Mouse (Mus musculus): ENCODE data around the gene Pdhx. TPM values are rescaled to one million over a fixed set of nuclear protein-coding genes. Genes with fewer than 3 reads are reported as not detected.

Pdhx gene
- total RNA-seq, 2 experiments from 2014 or later = 64.6 to 75.5 TPM

DNA sequence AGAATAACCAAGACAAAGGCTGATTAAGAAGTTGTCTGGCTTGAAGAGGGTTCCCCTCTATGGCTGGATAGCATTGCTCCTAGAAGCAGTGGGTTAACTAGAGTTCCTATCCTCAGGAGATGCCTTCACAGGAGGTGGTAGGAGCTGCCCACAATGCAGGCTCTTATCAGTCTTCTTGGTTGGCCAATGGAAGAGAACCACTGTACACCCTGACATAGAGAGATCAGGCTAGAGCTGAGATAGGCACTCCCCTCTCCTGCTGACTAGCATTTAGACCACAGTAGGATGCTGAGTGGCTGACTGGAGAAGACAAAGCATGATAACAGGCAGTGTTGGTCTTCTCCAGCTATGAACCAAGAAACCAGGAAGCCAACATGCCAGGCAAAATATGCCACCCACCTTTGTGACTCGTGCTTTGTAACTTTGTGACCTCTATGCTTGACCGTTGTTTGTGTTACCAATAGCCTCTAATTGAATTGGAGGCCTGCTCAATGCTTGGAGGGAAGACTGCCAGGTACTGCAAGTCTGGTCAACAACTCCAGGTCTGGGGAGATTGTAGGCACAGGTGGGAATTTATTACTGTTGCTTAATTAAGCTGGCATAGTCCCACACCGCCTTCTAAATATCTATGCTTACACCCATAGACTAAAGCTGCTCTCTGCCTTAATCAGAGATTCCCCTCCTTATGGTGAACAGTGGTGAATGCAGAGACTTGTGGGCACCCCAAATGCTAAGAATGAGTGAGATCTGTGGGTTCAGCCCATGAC is 79.3 kb downstream of the Pdhx start:
- no peak for DNase-seq (ENCODE audit: low spot score in 2 of 2)

DNA sequence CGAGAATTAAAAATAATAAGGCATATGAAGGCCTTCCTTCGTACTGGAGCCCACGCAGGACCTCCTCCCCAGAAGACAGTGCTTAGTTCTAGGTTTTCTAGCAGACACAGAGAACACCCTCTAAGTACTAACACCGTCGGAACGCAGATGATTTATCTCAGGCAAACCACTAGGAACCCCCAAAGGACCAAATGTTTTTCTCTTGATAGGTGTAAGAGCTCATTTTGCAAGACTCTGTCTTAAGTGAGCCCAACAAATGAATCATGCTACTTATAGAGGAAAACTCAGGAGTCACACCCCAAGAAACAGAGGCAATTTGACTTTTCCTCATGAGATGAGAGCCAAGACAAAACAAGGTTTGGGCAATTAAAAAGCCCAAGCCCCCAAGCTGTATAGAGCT is 80.9 kb downstream of the Pdhx start:
- DNase-seq (ENCODE audit: low spot score in 2 of 2) = no peak

DNA sequence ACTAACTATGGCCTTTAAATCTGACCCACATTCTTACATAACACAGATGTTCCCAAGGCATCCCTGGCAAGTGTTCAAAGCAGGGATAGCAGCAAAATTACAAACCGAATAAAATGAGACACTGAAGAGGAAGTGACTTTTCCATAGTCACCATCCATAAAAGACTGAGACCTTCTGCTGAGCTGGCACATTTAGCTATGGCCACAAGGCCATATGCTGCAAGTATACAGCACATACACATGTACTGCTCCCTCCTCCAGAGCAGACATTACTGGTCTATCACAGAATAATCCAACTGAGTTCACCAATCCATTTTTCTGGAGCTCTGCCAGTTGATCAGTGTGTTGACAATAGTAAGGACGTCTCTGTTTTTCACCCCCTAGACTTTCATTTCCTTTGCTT is 83.0 kb downstream of the Pdhx start:
- no peak for DNase-seq (ENCODE audit: low spot score in 2 of 2)

DNA sequence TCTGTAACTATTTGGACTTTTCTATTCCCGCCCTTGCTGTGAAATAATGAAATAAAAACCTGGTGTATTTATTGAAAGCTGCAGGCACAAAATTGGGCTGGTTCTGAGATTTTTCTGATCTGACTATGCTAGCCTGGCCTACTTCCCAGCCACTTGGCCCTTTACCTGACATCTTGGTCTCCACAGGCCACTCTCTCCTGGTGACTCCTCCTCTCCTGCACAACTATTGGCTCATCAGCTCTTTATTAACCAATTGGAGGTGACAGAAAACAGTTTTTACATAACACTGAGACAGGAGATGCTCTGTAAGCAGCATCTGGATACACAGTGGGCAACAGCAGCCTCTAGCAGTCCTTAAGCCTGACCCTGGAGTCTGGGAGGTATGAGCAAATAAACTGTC is 83.9 kb downstream of the Pdhx start:
- no peak for DNase-seq (ENCODE audit: low spot score in 2 of 2)

DNA sequence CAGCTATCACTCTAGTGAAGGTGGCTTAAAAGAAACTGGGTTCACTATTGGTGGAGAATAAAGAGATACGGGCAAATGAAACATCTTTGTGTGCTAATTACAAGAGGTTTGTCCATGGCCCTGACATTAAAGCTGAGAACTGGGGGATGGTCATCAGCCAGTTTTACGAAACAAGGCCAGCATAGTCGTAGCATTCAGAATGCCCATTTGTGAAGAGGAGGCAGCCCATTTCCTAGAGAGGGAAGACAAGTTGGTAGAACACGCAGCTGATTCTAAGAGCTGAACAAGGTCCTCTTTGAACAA is 85.7 kb downstream of the Pdhx start:
- no peak for DNase-seq (ENCODE audit: low spot score in 2 of 2)

DNA sequence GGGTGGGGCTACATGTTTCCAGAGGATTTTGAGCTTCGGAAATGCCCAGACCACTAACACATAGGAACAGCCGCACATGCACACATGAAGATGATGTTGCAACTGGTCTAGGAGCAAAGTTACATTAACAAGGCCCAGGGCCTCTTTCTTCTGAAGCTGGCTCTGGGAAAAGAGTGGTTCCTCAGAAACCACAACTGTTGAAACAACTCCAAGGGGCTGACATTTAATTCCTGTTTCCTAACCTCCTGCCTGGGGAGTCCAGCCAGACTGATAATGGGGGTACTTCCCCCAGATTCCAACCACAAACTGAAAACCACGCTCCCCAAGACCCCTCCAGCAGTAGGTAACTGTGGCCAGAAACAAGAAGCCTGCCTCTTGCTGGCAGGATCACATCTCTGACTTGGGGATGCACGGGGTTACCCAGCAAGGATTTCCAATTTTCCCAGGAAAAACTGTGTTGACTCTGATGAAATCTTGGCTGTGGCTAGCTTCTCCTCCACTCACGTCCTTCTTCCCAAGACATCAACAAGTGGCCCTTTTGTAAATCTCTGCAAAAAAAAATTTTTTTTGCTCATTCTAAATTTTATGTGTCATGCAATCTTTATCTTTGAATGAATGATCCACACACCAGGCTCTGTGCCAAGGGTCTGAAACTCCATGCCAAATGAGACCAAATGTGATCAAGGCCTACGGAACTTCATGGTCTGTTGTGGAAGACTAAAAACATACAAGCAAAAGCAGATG is 86.2 kb downstream of the Pdhx start:
- no peak for DNase-seq (ENCODE audit: low spot score in 2 of 2)

DNA sequence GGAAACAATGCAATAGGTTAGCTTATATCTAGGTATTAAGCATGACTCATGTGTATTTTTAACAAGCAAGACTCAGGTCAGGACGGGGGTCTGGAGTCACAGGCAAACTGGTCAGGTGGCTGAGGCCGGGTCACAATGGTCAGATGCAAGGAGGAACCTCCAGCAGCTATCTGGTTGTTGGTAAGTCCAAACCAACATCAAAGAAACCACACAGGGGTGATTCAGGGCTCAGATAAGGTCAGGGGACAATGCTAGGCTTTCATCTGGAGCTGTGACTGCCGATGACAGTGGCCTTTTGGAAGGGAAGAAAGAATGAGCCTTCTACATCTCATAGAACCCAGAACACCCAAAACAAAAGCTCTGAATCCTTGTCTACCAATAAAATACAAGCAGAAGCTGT is 86.9 kb downstream of the Pdhx start:
- DNase-seq (ENCODE audit: low spot score in 2 of 2) = no peak

DNA sequence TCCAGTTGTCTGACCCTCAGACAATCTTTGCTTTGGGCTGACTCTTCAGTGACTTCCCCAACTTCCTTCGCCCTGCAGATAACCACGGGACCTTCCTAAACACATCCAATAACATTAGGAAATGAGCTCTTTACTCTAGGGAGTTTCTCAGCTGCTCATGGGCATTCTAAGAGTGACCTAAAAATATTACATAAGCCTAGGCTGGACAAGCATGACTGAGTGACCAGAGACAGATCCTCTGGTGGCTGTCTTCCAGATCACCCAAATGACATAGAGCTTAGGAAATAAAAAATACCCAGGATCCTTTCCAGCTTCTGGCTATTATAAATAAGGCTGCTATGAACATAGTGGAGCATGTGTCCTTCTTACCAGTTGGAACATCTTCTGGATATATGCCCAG is 90.5 kb downstream of the Pdhx start:
- DNase-seq (ENCODE audit: low spot score in 2 of 2) = no peak

DNA sequence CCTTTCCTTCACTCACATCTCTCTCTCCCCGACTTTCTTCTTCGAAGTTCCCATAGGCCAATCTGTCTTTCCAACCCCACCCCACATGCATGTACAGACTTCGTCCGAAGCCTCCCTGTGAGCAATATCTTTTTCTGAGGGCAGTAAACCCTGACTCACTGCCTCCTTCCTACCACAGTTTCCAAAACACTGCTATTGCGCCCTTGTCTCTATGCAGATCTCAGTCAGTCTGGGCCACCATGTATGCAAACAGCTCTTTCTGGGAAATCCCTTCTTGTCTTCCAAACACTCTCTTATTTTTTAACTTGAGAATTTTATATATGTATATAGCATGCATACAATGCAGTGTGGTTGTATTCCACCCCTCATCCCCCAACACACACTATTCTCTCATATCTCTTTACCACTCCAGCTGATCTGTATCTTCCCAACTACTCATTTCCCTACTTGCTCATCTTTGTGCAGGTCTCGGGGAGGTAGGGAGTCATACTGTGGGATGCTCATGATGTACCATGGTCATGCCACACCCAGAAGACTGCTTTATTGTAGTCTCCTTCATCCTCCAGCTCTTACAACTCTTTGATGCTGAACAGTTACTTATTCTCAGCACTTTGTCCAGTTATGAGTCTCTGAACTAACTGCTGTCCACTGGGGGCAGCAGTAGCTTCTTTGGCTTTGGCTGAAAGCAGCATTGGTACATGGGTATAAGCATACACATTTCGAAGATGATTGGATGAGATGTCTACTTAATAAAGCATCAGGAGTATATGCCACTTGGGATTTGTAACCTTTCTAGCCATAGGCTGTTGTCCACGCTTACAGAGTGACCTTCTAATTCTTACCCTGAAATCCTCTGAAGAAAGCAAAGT is 91.6 kb downstream of the Pdhx start:
- DNase-seq (ENCODE audit: low spot score in 2 of 2) = no peak

DNA sequence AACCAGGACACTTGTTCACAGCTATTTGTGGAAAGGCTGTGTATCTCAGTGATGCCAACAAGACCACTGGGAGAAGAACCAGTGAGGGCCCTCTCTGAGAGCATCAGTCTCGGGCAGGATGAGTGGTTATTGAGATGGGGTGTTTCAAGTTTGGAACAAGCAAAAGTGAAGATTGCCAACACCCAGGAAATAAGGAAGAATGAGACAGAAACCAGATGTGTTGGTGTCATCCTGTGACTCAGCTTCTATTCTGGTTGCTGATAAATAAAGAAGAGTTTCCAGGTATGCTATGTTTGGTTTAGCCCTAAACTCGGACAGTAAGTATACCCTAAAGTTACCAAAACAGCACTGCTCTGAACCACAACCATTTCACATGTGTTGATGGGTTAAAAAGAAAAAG is 92.4 kb downstream of the Pdhx start:
- no peak for DNase-seq (ENCODE audit: low spot score in 2 of 2)

DNA sequence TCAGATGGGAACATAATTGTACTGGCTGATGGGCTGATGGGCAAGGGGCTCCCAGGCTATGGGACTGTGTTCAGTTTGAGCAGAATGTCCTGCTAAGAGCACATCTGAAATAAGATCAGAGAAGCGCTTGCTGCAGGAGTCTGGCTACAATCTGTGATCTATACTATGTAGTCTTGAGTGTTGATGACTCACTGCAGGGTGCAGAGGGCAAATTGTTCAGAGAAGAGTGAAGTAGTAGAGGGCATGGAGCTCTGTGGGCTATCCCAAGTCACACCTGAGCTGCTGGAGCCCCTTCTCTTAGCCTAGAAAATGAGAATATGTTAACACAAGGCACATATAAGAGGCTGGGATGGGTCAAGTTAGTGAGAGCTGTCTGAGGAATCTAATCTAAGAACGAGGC is 93.8 kb downstream of the Pdhx start:
- no peak for DNase-seq (ENCODE audit: low spot score in 2 of 2)

DNA sequence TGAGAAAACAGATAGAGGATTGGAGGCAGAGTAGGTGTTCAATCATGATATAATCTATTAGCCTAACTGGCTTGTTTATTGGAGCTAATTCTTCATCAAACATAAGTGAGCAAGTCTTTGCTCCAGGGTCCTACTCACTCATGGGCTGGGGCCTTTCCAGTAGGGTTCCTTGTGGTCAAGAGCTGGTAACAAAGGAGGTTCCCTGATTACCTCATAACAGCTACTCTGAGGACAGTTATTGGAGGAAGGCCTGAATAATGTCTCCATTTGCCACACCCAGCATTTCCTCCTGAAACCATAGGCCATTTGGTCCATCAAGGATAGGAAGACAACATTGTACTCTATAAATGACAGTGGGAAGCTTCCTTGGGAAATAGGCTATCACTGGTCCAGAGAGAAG is 94.2 kb downstream of the Pdhx start:
- no peak for DNase-seq (ENCODE audit: low spot score in 2 of 2)

DNA sequence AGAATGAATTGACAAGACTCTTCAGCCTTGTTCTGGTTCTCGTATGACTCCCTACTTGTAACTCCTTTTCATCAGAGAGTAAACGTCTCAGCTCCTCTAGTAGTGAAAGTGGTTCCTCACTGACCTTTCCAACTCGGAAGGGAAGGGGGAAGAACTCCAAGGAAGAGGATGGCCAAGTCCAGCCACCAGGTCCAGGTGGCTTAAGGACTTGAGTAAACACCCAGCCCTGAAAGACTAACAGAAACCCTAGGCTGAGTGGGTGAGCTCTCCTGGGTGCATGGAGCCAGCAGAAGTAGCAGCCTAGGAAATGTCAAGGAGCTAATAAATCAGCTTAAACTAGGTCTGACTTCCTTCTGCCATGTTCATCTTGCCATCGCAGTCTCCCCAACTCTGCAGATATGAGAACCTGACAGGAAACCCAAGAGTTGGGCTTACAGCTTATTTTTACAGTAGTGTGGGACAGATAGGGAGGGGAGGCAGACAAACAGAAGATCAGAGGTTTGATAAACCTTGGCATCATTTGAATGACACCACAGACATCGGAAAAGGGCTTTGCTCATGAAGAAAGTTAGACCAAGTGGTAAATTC is 97.9 kb downstream of the Pdhx start:
- DNase-seq (ENCODE audit: low spot score in 2 of 2) = no peak

DNA sequence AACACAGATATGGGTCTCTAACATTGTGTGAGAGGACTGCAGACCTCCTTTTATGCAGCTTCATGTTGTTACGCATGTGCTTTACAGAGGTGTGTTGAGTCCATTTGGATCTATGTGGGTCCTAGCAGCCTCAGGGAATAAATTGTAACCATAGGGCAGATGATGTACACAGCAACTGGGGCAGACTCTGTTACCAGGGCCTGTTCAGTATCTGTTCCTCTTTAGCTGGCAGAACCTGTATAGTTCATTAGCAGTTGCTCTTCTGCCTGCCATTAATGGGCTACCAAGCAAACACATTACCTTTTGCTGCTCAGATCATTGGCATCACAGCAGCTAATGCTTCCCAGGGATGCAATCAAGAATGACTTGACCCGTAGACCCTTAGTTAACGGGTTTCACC is 100.2 kb downstream of the Pdhx start:
- no peak for DNase-seq (ENCODE audit: low spot score in 2 of 2)

DNA sequence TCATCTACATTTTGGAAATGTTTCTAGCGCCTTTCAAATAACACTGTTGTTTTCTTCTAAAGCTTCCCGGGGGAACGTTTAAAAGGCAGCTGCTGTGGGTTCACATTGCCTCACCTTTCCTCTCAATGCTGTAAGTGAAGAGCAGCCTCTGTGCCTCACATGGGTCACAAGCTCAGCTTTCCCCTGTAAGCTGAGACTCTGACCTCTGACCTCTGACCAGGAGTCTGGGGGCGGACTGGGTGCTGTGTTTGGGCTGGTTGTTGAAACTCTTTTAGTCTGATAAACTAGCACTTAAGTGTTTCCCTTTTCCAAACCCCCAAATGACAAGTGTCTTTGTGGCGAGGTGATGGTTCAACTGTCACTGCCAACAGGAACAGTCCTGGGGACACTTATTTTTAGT is 100.7 kb downstream of the Pdhx start:
- no peak for DNase-seq (ENCODE audit: low spot score in 2 of 2)

DNA sequence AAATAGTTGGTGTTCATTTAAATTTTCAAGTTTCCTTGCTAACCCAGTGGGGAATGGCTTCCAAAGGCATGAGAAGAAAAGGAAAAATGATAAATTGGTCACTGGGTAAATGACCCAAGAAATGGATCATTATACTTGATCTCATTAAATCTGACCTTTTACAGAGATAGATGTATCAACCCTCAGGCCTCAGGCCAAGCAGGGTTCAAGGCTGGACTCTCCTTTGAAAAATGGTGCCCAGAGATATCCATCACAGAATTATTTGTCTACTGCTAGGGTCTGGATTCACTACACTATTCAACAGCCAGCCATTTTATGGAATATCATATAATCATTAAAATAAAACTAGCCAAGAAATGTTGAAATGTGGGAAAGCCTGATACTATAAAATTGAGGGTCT is 101.4 kb downstream of the Pdhx start:
- DNase-seq (ENCODE audit: low spot score in 2 of 2) = no peak

Other genes starting within 250 kb of the Pdhx start
- gene Cd44, start 171.8 kb downstream of the Pdhx start, total RNA-seq (2021) = 10 to 100 TPM; 29.4 to 33.4 TPM
- gene Apip, start 162 bp upstream of the Pdhx start, total RNA-seq (2021) = 10 to 100 TPM; 40.6 to 44.4 TPM
- gene Ehf, start 229.8 kb upstream of the Pdhx start, total RNA-seq (2021) = 1 to 10 TPM in 1 of 2 experiments, not detected in 1; 4.7 TPM